Mouse (Mus musculus): ENCODE measurements at regions not wholly inside any gene's neighbourhood (a gene's known extent, or its start where the extent isn't known, plus 50 kb on each side); places are given as distances from the start of the nearest gene placed in this dataset.
"Not testable (repeated sequence)": the region's sequence is repeated elsewhere in the genome, so short reads cannot be mapped to it uniquely, and the experiment has no call there.

DNA sequence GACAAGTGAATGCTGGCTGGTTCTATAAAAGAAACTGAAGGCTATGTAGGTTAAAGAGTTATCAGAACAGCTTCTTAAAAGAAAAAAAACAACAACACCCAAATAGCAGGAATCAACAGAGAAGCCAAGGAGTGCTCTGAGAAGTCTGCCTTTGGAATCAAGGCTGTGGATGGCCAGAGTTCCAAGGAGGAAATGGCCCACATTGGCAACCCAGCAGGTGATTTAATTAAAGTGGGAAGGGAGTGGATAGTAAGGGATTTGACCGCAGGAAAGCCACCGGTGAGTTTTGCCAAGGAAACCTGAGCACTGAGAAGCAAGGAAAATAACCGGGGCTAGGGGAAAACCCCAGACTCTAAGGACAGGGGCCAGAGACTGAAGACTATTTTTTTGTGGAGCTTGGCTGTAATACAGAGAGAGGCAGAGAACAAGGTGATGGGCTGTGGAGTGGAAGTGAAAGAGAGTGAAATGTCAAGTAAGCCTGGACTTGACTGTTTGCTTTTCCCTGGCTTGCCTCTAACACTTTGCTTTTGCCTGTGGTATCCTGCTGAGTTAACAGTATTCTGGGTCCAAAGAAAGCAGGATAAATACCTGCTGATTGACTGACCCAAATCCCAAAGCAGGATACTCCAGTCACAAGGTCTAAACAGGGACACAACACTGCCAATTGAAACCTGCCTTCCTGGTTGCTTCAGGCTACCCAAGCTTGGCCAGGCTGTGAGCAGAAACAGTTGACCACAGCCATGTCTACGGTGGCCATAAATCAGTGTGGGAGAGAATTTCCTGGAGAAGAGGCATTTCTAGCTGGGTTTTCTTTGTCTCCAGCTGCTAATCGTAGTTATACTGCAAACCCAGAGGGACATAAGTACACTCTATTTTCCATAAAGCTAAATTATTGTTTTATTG is 125.9 kb downstream of the Arrdc3 start:
- H3K4me2 ChIP-seq (ENCODE audit: low read depth), result no peak overlapping the region
- no peaks in the 10 kb centered on the region for H3K36me3 ChIP-seq (ENCODE audit: insufficient read depth)
- H3K27ac ChIP-seq (ENCODE audit: low read depth, low read length), result no peak overlapping the region
- H3K9ac ChIP-seq, result no peak overlapping the region
- ATAC-seq (no peak), DNase-seq (no peak)
- no peaks in the 10 kb centered on the region for H3K9me3 ChIP-seq (ENCODE audit: low read length)
- H3K27me3 ChIP-seq (ENCODE audit: insufficient read depth, low read length), result no peaks in the 10 kb centered on the region
- WGBS, result 50% methylated on average over 5 of the region's 5 CpGs
- no peak for TF ChIP-seq CTCF (IDR thresholded peaks at IDR 0.05; ENCODE audit: low read depth)
- H3K4me3 ChIP-seq (ENCODE audit: low read depth, low read length), result no peak overlapping the region
- H3K4me1 ChIP-seq (ENCODE audit: insufficient read depth), result no peaks in the 10 kb centered on the region

- Histone ChIP-seq H3K27ac (ENCODE audit: low read depth, low read length) (no peak overlapping the region), H3K9me3 (ENCODE audit: low read length) (no peaks in the 10 kb centered on the region), H3K27me3 (ENCODE audit: insufficient read depth, low read length) (no peaks in the 10 kb centered on the region), H3K4me1 (ENCODE audit: insufficient read depth) (no peaks in the 10 kb centered on the region), H3K36me3 (ENCODE audit: insufficient read depth) (no peaks in the 10 kb centered on the region), H3K9ac (no peak overlapping the region), H3K4me2 (ENCODE audit: low read depth) (no peak overlapping the region), H3K4me3 (ENCODE audit: low read depth, low read length) (no peak overlapping the region)
- no peak for ATAC-seq
- no peak for TF ChIP-seq CTCF (IDR thresholded peaks at IDR 0.05; ENCODE audit: low read depth)
- no peak for DNase-seq
- WGBS, result 78% methylated on average over 1 of the region's 1 CpGs
Observed at GRCm38 (mm10) chr13:81013953-81014352, 130.8 kb downstream of the Arrdc3 start.

DNA sequence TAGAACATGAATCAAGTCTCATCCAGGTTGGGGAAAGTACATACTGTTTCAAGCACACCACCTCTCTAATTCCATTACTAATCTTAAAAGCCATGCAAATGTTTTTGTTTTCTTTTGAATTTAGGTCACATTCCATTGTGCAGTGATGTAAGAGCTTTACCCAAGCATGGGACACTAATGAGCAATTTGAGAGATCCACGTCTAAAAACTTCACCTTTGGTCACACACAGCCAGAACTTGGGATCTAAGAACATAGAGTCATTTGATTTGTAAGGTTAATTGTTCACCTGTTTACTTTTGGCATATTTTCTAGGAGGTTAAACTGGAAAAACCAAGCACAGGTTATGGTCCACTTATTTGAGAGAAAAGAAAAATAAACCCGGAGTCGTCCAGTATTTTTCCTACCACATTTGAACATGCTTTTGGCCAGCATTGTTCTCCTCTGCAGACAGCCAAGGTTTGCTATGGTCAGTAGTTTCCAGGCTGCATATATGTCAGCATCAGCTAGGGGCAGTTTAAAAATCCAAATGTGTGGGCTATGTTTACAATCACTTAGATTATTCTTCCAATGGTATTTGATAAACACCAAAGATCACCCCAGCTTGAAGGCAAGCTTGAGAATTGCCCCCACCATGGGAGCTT is 137.0 kb downstream of the Arrdc3 start:
- no peak for ATAC-seq
- H3K9ac ChIP-seq, result no peak overlapping the region

DNA sequence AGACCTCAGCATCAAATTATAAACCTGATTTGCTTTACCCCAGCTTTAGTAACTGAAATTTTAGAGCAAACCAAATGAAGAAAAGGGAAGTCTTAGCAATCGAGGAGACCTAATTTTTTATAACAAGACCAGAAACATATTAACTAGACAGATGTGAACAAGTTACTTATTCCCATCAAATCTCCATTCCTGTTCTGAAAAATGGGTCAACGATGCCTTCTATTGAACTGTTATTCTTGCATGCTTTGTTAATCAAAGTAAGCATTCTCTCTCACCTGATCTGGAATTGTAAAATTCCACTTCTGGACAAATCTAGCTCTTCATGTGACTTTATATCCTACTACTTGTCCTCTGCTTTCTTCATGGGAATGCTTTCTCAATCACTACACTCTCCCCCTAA is 137.6 kb downstream of the Arrdc3 start:
- no peak overlapping the region for H3K4me3 ChIP-seq (ENCODE audit: low read depth, low read length)
- H3K36me3 ChIP-seq (ENCODE audit: insufficient read depth), result no peaks in the 10 kb centered on the region
- TF ChIP-seq CTCF (IDR thresholded peaks at IDR 0.05; ENCODE audit: low read depth), result no peak
- H3K4me2 ChIP-seq (ENCODE audit: low read depth), result no peak overlapping the region
- DNase-seq (no peak), ATAC-seq (no peak)
- WGBS, result 92% methylated on average over 2 of the region's 2 CpGs
- no peaks in the 10 kb centered on the region for H3K27me3 ChIP-seq (ENCODE audit: insufficient read depth, low read length)
- H3K4me1 ChIP-seq (ENCODE audit: insufficient read depth), result no peaks in the 10 kb centered on the region
- H3K27ac ChIP-seq (ENCODE audit: low read depth, low read length), result no peak overlapping the region
- H3K9me3 ChIP-seq (ENCODE audit: low read length), result no peaks in the 10 kb centered on the region
- H3K9ac ChIP-seq, result no peak overlapping the region

More for the DNA sequence above, 137.0 kb downstream of the Arrdc3 start:
- WGBS, result 55% methylated on average over 3 of the region's 3 CpGs
- Histone ChIP-seq H3K4me1 (ENCODE audit: insufficient read depth) (no peaks in the 10 kb centered on the region), H3K9me3 (ENCODE audit: low read length) (no peaks in the 10 kb centered on the region), H3K36me3 (ENCODE audit: insufficient read depth) (no peaks in the 10 kb centered on the region), H3K4me2 (ENCODE audit: low read depth) (no peak overlapping the region), H3K27me3 (ENCODE audit: insufficient read depth, low read length) (no peaks in the 10 kb centered on the region), H3K27ac (ENCODE audit: low read depth, low read length) (no peak overlapping the region), H3K4me3 (ENCODE audit: low read depth, low read length) (no peak overlapping the region)
- TF ChIP-seq CTCF (IDR thresholded peaks at IDR 0.05; ENCODE audit: low read depth), result no peak
- no peak for DNase-seq

DNA sequence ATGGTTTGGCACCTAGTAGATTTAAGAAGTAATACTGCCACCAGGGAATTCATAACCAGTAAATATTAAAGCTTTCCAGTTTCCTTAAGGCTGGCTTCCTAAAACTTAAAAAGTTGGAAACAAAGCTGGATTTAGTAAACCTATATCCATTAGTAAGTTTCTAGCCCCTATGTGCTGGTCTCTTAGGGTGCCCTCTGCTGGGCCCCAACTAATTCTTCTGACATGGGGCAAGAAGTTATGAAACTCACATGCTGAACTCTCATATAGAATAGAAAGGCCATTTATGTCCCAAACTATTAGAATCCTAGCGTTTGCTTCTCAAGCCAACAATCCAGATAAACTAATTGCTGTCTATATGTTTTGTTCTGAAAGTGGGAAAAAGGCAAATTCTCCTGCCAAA is 139.2 kb downstream of the Arrdc3 start:
- no peak for ATAC-seq
- H3K9me3 ChIP-seq (ENCODE audit: low read length), result no peaks in the 10 kb centered on the region
- no peak overlapping the region for H3K27ac ChIP-seq (ENCODE audit: low read depth, low read length)
- H3K4me1 ChIP-seq (ENCODE audit: insufficient read depth), result no peaks in the 10 kb centered on the region
- no peak overlapping the region for H3K4me3 ChIP-seq (ENCODE audit: low read depth, low read length)
- DNase-seq, result no peak
- H3K9ac ChIP-seq, result no peak overlapping the region
- H3K36me3 ChIP-seq (ENCODE audit: insufficient read depth), result no peaks in the 10 kb centered on the region
- TF ChIP-seq CTCF (IDR thresholded peaks at IDR 0.05; ENCODE audit: low read depth), result no peak
- no peak overlapping the region for H3K4me2 ChIP-seq (ENCODE audit: low read depth)
- no peaks in the 10 kb centered on the region for H3K27me3 ChIP-seq (ENCODE audit: insufficient read depth, low read length)
- 70% methylated on average over 1 of the region's 1 CpGs for WGBS

DNA sequence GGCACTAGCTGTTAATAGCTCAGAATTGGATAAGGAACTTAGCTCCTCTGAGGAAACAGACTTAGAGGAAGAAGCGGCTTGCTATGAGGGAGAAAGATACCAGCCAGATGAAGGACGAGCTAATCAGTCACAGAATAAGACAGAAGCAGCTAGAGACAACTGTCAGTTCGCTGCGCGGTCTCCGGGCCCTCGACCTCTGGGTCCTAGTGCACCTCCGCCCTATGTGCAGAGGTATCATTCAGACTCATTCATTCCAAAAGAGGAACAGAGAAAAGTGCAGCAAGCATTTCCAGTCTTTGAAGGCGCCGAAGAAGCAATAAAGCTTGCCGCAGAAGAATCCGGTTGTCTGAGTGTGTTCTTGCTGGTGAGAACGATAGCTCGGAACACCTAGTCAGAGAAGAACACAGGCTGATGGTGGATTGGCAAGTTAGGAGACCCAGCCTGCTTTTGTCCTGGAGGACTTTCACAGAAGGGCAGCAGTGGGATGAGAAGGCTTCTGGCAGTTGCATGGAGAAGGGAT is 142.1 kb downstream of the Arrdc3 start:
- not testable (repeated sequence) for ATAC-seq; H3K27ac ChIP-seq (ENCODE audit: low read depth, low read length); H3K4me1 ChIP-seq (ENCODE audit: insufficient read depth); H3K4me3 ChIP-seq (ENCODE audit: low read depth, low read length); H3K9me3 ChIP-seq (ENCODE audit: low read length); H3K4me2 ChIP-seq (ENCODE audit: low read depth); H3K27me3 ChIP-seq (ENCODE audit: insufficient read depth, low read length); H3K36me3 ChIP-seq (ENCODE audit: insufficient read depth); H3K9ac ChIP-seq; DNase-seq
- WGBS, result 97% methylated on average over 13 of the region's 14 CpGs

DNA sequence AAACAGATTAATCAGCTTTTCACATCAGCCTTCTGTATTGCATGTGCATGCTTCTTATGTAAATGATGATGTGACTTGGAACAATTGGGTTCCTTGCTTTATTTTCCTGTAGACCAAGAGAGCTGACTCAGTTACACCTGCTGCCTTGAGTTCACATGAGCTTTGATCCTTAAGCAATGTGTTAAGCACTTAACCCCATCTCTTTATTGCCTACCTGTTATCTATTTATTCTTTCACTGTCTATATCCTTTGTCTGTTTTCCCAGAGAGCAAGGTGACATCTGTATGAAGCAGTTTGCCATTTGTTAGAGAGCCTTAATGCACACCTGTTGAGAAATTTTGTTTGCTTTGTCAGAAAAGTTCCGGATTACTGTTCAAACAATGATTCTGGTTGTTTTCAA is 154.1 kb downstream of the Arrdc3 start:
- H3K27me3 ChIP-seq (ENCODE audit: insufficient read depth, low read length), result no peaks in the 10 kb centered on the region
- no peaks in the 10 kb centered on the region for H3K4me1 ChIP-seq (ENCODE audit: insufficient read depth)
- no peaks in the 10 kb centered on the region for H3K36me3 ChIP-seq (ENCODE audit: insufficient read depth)
- no peak overlapping the region for H3K4me2 ChIP-seq (ENCODE audit: low read depth)
- H3K9me3 ChIP-seq (ENCODE audit: low read length), result no peaks in the 10 kb centered on the region
- no peak overlapping the region for H3K9ac ChIP-seq
- ATAC-seq (no peak), DNase-seq (no peak)
- H3K27ac ChIP-seq (ENCODE audit: low read depth, low read length), result no peak overlapping the region
- no peak for TF ChIP-seq CTCF (IDR thresholded peaks at IDR 0.05; ENCODE audit: low read depth)
- H3K4me3 ChIP-seq (ENCODE audit: low read depth, low read length), result no peak overlapping the region
- 92% methylated on average over 1 of the region's 1 CpGs for WGBS

All from forebrain, postnatal 0 days (tissue).